Mouse (Mus musculus) spleen, adult 2 months (tissue): ENCODE measurements around the gene Gm28038. TPM values are rescaled to one million over a fixed set of nuclear protein-coding genes. Genes with fewer than 3 reads are reported as not detected.

Experiments
- DNase-seq, 2 experiments: peaks; one replicate each; pipeline versions ENCODE4 v3.0.0 to v3.0.0-alpha.2; 2012 to 2021; ENCODE audit warnings: low spot score in 2 of 2, low read depth in 1 of 2
- H3K27ac ChIP-seq: fragments of 200-500 bp; 2 replicates; pipeline ENCODE4 v1.5.1; 2012; ENCODE audit warnings: low read length, inconsistent platforms; ENCODE audit not compliant: insufficient read depth
- H3K27me3 ChIP-seq: fragments of 200-500 bp; 2 replicates; pipeline ENCODE4 v1.6.1; 2012; ENCODE audit warnings: mild to moderate bottlenecking, moderate library complexity, low read length, inconsistent platforms; ENCODE audit not compliant: control insufficient read depth, insufficient read depth
- H3K36me3 ChIP-seq: fragments of 200-500 bp; 2 replicates; pipeline ENCODE4 v1.6.1; 2012; ENCODE audit warnings: mild to moderate bottlenecking, low read length, inconsistent platforms; ENCODE audit not compliant: control insufficient read depth, insufficient read depth
- H3K4me1 ChIP-seq: fragments of 200-500 bp; 2 replicates; pipeline ENCODE4 v1.6.1; 2011; ENCODE audit warnings: inconsistent platforms; ENCODE audit not compliant: control insufficient read depth, insufficient read depth, insufficient read length
- H3K4me3 ChIP-seq: fragments of 200-500 bp; 2 replicates; pipeline ENCODE4 v1.5.1; 2011; ENCODE audit warnings: mild to moderate bottlenecking, inconsistent platforms; ENCODE audit not compliant: insufficient read depth, insufficient read length; ENCODE audit errors: extremely low read depth
- CTCF ChIP-seq: fragments of 200-500 bp; IDR thresholded peaks from 2 replicates; pipeline ENCODE4 v1.5.1; 2011; ENCODE audit warnings: mild to moderate bottlenecking, inconsistent platforms; ENCODE audit not compliant: insufficient read depth, insufficient read length, insufficient replicate concordance; ENCODE audit errors: extremely low read depth
- POLR2A ChIP-seq: fragments of 200-500 bp; IDR thresholded peaks from 2 replicates; pipeline ENCODE4 v1.6.1; 2011; ENCODE audit warnings: low read depth, low read length, inconsistent platforms
- WGBS: fragments of 180-500 bp; shearing (Covaris S2); methylation state at CpG from one replicate; pipeline ENCODE4 v1.1.7; 2018; 5-methylcytosine and 5-hydroxymethylcytosine counted together
- polyA plus RNA-seq: library from polyadenylated mRNA; depleted of rRNA; stranded (reverse); fragments of >200 nt; gene quantifications from 2 replicates; pipeline ENCODE4 v1.2.3, GENCODE M21; 2012

Gene Gm28038
- polyA plus RNA-seq, 1 experiment = not detected

GRCm38 (mm10) chr2:30267466-30267865 is 13.4 kb upstream of the Gm28038 start:
- DNase-seq = no peak
- no peak for TF ChIP-seq CTCF
- no peak for TF ChIP-seq POLR2A
- WGBS = 93% methylated on average over 2 of the region's 2 CpGs
- Histone ChIP-seq H3K4me1 (peaks cover 2% of the 10 kb centered on the region; the same call in 1 of the 2 replicates), H3K4me3 (no peak overlapping the region), H3K36me3 (peaks cover 12% of the 10 kb centered on the region), H3K27ac (no peak overlapping the region), H3K27me3 (no peaks in the 10 kb centered on the region)

GRCm38 (mm10) chr2:30268371-30268770 is 12.5 kb upstream of the Gm28038 start:
- Histone ChIP-seq H3K36me3 (peaks cover 7% of the 10 kb centered on the region), H3K27ac (peak overlapping the region; percentile 52), H3K27me3 (no peaks in the 10 kb centered on the region), H3K4me3 (no peak overlapping the region), H3K4me1 (peaks cover 2% of the 10 kb centered on the region; the same call in 1 of the 2 replicates)
- no peak for DNase-seq
- TF ChIP-seq POLR2A = no peak
- TF ChIP-seq CTCF = no peak
- 76% methylated on average over 4 of the region's 4 CpGs for WGBS

DNA sequence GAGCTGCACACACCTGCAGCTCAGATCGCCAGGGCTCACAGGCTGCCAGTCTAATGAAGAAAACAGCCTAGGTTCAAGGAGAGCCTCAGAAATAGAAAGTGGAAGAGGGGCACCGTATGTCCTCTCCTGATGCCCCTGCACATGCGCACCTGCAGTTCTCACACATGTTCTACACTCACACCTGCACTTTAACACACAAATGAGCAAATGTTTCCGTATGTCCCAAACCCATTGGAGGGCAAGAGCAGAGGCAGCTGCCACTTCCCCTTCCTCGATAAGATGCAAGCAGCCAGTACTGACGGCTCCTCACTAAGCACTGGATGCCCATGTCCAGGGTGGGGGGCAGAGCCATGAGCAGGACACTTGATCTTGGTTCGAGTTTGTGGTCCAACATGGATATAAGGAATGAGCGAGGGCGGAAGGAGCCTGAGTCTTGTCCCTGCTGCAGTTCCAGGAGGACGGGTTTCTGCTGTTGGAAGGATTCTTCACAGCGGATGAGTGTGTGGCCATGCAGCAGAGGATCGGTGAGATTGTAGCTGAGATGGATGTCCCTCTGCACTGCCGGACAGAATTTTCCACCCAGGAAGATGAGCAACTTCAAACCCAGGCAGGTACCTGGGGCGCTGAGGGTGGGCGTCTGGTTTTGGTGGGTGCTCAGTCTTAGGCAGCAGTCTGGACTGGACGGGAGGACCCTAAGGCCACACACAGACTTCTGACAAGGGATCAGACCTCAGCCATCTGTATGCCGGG is 11.4 kb upstream of the Gm28038 start:
- peaks cover 2% of the 10 kb centered on the region; the same call in 1 of the 2 replicates for H3K4me1 ChIP-seq
- TF ChIP-seq CTCF (no peak), POLR2A (no peak)
- H3K4me3 ChIP-seq = no peak overlapping the region
- no peak for DNase-seq
- 67% methylated on average over 17 of the region's 17 CpGs for WGBS
- H3K27me3 ChIP-seq = no peaks in the 10 kb centered on the region
- no peaks in the 10 kb centered on the region for H3K36me3 ChIP-seq
- no peak overlapping the region for H3K27ac ChIP-seq

DNA sequence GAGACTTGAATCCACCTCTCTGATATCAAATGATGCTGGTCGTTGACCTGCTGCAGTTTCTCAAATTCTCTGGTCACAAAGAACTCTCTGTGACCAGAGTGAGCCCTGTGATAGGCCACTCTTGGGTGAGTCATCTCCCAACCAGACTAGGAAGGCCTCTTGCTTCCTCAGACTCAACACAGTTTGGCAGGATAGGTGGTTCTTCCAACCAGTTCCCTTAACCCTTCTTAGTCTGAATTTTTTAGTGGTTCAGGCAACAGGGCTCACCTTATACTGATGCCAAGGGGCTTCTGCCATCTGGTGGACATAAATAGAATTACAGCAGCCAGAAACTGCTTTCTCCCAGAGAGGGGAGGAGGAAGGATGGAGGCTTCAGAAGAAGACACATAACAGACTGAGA is 10.7 kb upstream of the Gm28038 start:
- Histone ChIP-seq H3K4me1 (peaks cover 2% of the 10 kb centered on the region; the same call in 1 of the 2 replicates), H3K36me3 (no peaks in the 10 kb centered on the region), H3K27me3 (no peaks in the 10 kb centered on the region), H3K27ac (no peak overlapping the region), H3K4me3 (no peak overlapping the region)
- TF ChIP-seq POLR2A (no peak), CTCF (peak; percentile 57; the same call in 1 of the 2 replicates)
- 17% methylated on average over 1 of the region's 1 CpGs for WGBS
- peak; percentile 45 to 58 for DNase-seq

- peaks cover 11% of the 10 kb centered on the region; the same call in 1 of the 2 replicates for H3K4me1 ChIP-seq
- WGBS = 82% methylated on average over 3 of the region's 3 CpGs
- no peak overlapping the region for H3K27ac ChIP-seq
- no peak overlapping the region for H3K4me3 ChIP-seq
- no peak for DNase-seq
- H3K36me3 ChIP-seq = no peaks in the 10 kb centered on the region
- H3K27me3 ChIP-seq = no peaks in the 10 kb centered on the region
- TF ChIP-seq CTCF = no peak
- no peak for TF ChIP-seq POLR2A
Observed at GRCm38 (mm10) chr2:30281651-30282050, 808 bp downstream of the Gm28038 start.

GRCm38 (mm10) chr2:30283193-30283592 is 2.4 kb downstream of the Gm28038 start:
- 79% methylated on average over 2 of the region's 2 CpGs for WGBS
- Histone ChIP-seq H3K4me3 (no peak overlapping the region), H3K27ac (no peak overlapping the region), H3K36me3 (no peaks in the 10 kb centered on the region), H3K4me1 (peaks cover 11% of the 10 kb centered on the region; the same call in 1 of the 2 replicates), H3K27me3 (no peaks in the 10 kb centered on the region)
- TF ChIP-seq POLR2A = no peak
- no peak for TF ChIP-seq CTCF
- no peak for DNase-seq

- Histone ChIP-seq H3K4me1 (peaks cover 11% of the 10 kb centered on the region; the same call in 1 of the 2 replicates), H3K4me3 (no peak overlapping the region)
- TF ChIP-seq POLR2A = no peak
- TF ChIP-seq CTCF = no peak
Observed at GRCm38 (mm10) chr2:30285004-30285403, 4.2 kb downstream of the Gm28038 start.

More at GRCm38 (mm10) chr2:30285004-30285403, 4.2 kb downstream of the Gm28038 start:
- Histone ChIP-seq H3K36me3 (no peaks in the 10 kb centered on the region), H3K27ac (no peak overlapping the region), H3K27me3 (no peaks in the 10 kb centered on the region)
- DNase-seq = no peak
- WGBS = 71% methylated on average over 5 of the region's 5 CpGs
